Mouse (Mus musculus): ENCODE measurements around the gene Rbms3.

Gene Rbms3

GRCm38 (mm10) chr9:116809260-116809659 lies 820.5 kb downstream of the Rbms3 start:
- DNase-seq = no peak

GRCm38 (mm10) chr9:116808401-116808800 lies 821.3 kb downstream of the Rbms3 start:
- no peak for DNase-seq

GRCm38 (mm10) chr9:116807166-116808081 lies 822.3 kb downstream of the Rbms3 start:
- DNase-seq = no peak

- DNase-seq = no peak
Observed at GRCm38 (mm10) chr9:116803292-116803731, 826.4 kb downstream of the Rbms3 start.

- no peak for DNase-seq
Observed at GRCm38 (mm10) chr9:116802602-116803001, 827.1 kb downstream of the Rbms3 start.

- DNase-seq = no peak
Observed at GRCm38 (mm10) chr9:116795240-116795955, 834.3 kb downstream of the Rbms3 start.

GRCm38 (mm10) chr9:116791850-116792249 lies 837.9 kb downstream of the Rbms3 start:
- no peak for DNase-seq

- DNase-seq = no peak
Observed at GRCm38 (mm10) chr9:116786136-116787046, 843.3 kb downstream of the Rbms3 start.

GRCm38 (mm10) chr9:116771820-116772219 lies 857.9 kb downstream of the Rbms3 start:
- DNase-seq = no peak

GRCm38 (mm10) chr9:116769358-116770054 lies 860.2 kb downstream of the Rbms3 start:
- no peak for DNase-seq

GRCm38 (mm10) chr9:116762395-116763025 lies 867.2 kb downstream of the Rbms3 start:
- DNase-seq = no peak

- no peak for DNase-seq
Observed at GRCm38 (mm10) chr9:116748857-116749584, 880.7 kb downstream of the Rbms3 start.

GRCm38 (mm10) chr9:116748346-116748745 lies 881.4 kb downstream of the Rbms3 start:
- no peak for DNase-seq

GRCm38 (mm10) chr9:116746871-116747270 lies 882.8 kb downstream of the Rbms3 start:
- DNase-seq = no peak

- DNase-seq = no peak
Observed at GRCm38 (mm10) chr9:116737786-116738185, 891.9 kb downstream of the Rbms3 start.

GRCm38 (mm10) chr9:116729172-116729571 lies 900.5 kb downstream of the Rbms3 start:
- no peak for DNase-seq

GRCm38 (mm10) chr9:116728655-116729054 lies 901.1 kb downstream of the Rbms3 start:
- no peak for DNase-seq

- DNase-seq = no peak
Observed at GRCm38 (mm10) chr9:116728093-116728492, 901.6 kb downstream of the Rbms3 start.

GRCm38 (mm10) chr9:116724581-116724980 lies 905.1 kb downstream of the Rbms3 start:
- no peak for DNase-seq

- no peak for DNase-seq
Observed at GRCm38 (mm10) chr9:116703119-116703518, 926.6 kb downstream of the Rbms3 start.

GRCm38 (mm10) chr9:116702611-116703010 lies 927.1 kb downstream of the Rbms3 start:
- no peak for DNase-seq

Measured in cerebellum, adult 11-12 months (tissue).